8 mouse cellular contexts compared by ENCODE assay signal in genomic region chr9:65293580-65293972, GRCm38 (mm10). TPM values are rescaled to one million over a fixed set of nuclear protein-coding genes. Genes with fewer than 3 reads are reported as not detected.
A peak's percentile ranks its signal among the peaks of the same experiment; 100 is the strongest.
DNase-seq lines count a peak whose midpoint lies in the region; ATAC-seq lines count a peak whose summit lies in the region.

No protein-coding gene starts in this region.

- WGBS in heart, embryonic 14.5 days: under 1% methylated on average over 9 of the region's 9 CpGs
- 2% methylated on average over 9 of the region's 9 CpGs for WGBS in hindbrain, embryonic 10.5 days

- peak overlapping the region; percentile 80 for H3K9ac ChIP-seq in heart, embryonic 14.5 days (ENCODE audit: low read length)

- no peaks in the 10 kb centered on the region for H3K27me3 ChIP-seq in heart, embryonic 14.5 days (ENCODE audit: control insufficient read depth, insufficient read depth, low read length)
- H3K27me3 ChIP-seq in hindbrain, embryonic 10.5 days (ENCODE audit: insufficient read depth, poor library complexity, severe bottlenecking): no peaks in the 10 kb centered on the region
- H3K27me3 ChIP-seq in megakaryocyte, embryonic 14.5 days (replicated peaks): no peaks in the 10 kb centered on the region

- peaks cover 14% of the 10 kb centered on the region for H3K36me3 ChIP-seq in heart, embryonic 14.5 days (ENCODE audit: control insufficient read depth, insufficient read depth, low read length)
- H3K36me3 ChIP-seq in hindbrain, embryonic 10.5 days: peaks cover 11% of the 10 kb centered on the region
- peaks cover 16% of the 10 kb centered on the region for H3K36me3 ChIP-seq in megakaryocyte, embryonic 14.5 days (replicated peaks; ENCODE audit: low read length)

- DNase-seq in heart, adult 18-20 months: no peak
- peak; percentile 1 for DNase-seq in T-cell, adult 2 months (ENCODE audit: low spot score)
- DNase-seq in hindbrain, embryonic 10.5 days (ENCODE audit: low spot score): no peak
- DNase-seq in right cerebral cortex, postnatal 4 days: no peak
- DNase-seq in ovary, adult 18-20 months (ENCODE audit: low spot score): no peak
- DNase-seq in adrenal gland, postnatal 36 days: no peak

- H3K9me3 ChIP-seq in heart, embryonic 14.5 days (ENCODE audit: control insufficient read depth, low read length): no peaks in the 10 kb centered on the region
- no peaks in the 10 kb centered on the region for H3K9me3 ChIP-seq in hindbrain, embryonic 10.5 days
- peaks cover 11% of the 10 kb centered on the region for H3K9me3 ChIP-seq in megakaryocyte, embryonic 14.5 days

- H3K4me3 ChIP-seq in heart, embryonic 14.5 days (ENCODE audit: control insufficient read depth in 1 of 2, insufficient read depth in 1 of 2, low read depth in 1 of 2, low read length in 2 of 2): peak overlapping the region; percentile 78 to 95
- H3K4me3 ChIP-seq in hindbrain, embryonic 10.5 days: peak overlapping the region; percentile 97
- H3K4me3 ChIP-seq in megakaryocyte, embryonic 14.5 days (replicated peaks): peak overlapping the region; percentile 92

- H3K27ac ChIP-seq in heart, embryonic 14.5 days (replicated peaks in 1 of 2; ENCODE audit: control insufficient read depth in 1 of 2, insufficient read depth in 1 of 2, low read depth in 2 of 2, low read length in 2 of 2): peak overlapping the region; percentile 80 to 91
- H3K27ac ChIP-seq in hindbrain, embryonic 10.5 days: peak overlapping the region; percentile 91

- ATAC-seq in heart, embryonic 14.5 days (ENCODE audit: insufficient number of reproducible peaks, insufficient read depth, low FRiP score, low read depth): no peak

- H3K4me2 ChIP-seq in heart, embryonic 14.5 days (ENCODE audit: low read length): peak overlapping the region; percentile 72

- H3K4me1 ChIP-seq in heart, embryonic 14.5 days (ENCODE audit: control insufficient read depth in 2 of 2, insufficient read depth in 2 of 2, low read length in 2 of 2): peaks cover 2 to 18% of the 10 kb centered on the region in 2 experiments; a peak in 2 of 4 replicates
- H3K4me1 ChIP-seq in hindbrain, embryonic 10.5 days (replicated peaks): peaks cover 26% of the 10 kb centered on the region
- peaks cover 26% of the 10 kb centered on the region for H3K4me1 ChIP-seq in megakaryocyte, embryonic 14.5 days

RNA-seq across cellular contexts. Expression of gene Clpx, which starts 0.5 kb away (rescaled TPM):
- polyA plus RNA-seq in heart, embryonic 14.5 days (2014; fragmentation: Nextera tagmentation; extraction: Ambion mirVana): 49.4 and 52.9 TPM in 2 replicates
- 100 to 1,000 TPM; 117 to 125 TPM for total RNA-seq in heart, adult 18-20 months (2021)
- 35.3 and 42.1 TPM in 2 replicates for polyA plus RNA-seq in hindbrain, embryonic 10.5 days (2016; fragmentation: Nextera tagmentation; extraction: Ambion mirVana)
- 4.8 and 6.1 TPM in 2 replicates for polyA plus RNA-seq in megakaryocyte, embryonic 14.5 days (2012; ENCODE audit: insufficient read depth, low replicate concordance)
- 10 to 100 TPM; 65.6 to 75.8 TPM for total RNA-seq in adrenal gland, postnatal 36 days (2021)

RNA-seq across cellular contexts. Expression of gene Cilp, which starts 28.6 kb away (rescaled TPM):
- polyA plus RNA-seq in heart, embryonic 14.5 days (2014; fragmentation: Nextera tagmentation; extraction: Ambion mirVana): not detected in 2 replicates
- 1 to 10 TPM; 2.8 to 3.3 TPM for total RNA-seq in heart, adult 18-20 months (2021)
- polyA plus RNA-seq in hindbrain, embryonic 10.5 days (2016; fragmentation: Nextera tagmentation; extraction: Ambion mirVana): 0.25 TPM in 1 of 2 replicates, not detected in the other
- 0.03 TPM in 1 of 2 replicates, not detected in the other for polyA plus RNA-seq in megakaryocyte, embryonic 14.5 days (2012; ENCODE audit: insufficient read depth, low replicate concordance)
- 1 to 10 TPM; 4.7 to 6.2 TPM for total RNA-seq in adrenal gland, postnatal 36 days (2021)

RNA-seq across cellular contexts. Expression of gene Pdcd7, which starts 52.3 kb away (rescaled TPM):
- 8.4 and 10.9 TPM in 2 replicates for polyA plus RNA-seq in heart, embryonic 14.5 days (2014; fragmentation: Nextera tagmentation; extraction: Ambion mirVana)
- 10 to 100 TPM; 14.4 to 18.4 TPM for total RNA-seq in heart, adult 18-20 months (2021)
- 8.6 and 11.6 TPM in 2 replicates for polyA plus RNA-seq in hindbrain, embryonic 10.5 days (2016; fragmentation: Nextera tagmentation; extraction: Ambion mirVana)
- polyA plus RNA-seq in megakaryocyte, embryonic 14.5 days (2012; ENCODE audit: insufficient read depth, low replicate concordance): 7.3 and 14.5 TPM in 2 replicates
- total RNA-seq in adrenal gland, postnatal 36 days (2021): 10 to 100 TPM; 17.8 to 18.6 TPM
